Mouse (Mus musculus): ENCODE data around the gene 6430548M08Rik.

DNA sequence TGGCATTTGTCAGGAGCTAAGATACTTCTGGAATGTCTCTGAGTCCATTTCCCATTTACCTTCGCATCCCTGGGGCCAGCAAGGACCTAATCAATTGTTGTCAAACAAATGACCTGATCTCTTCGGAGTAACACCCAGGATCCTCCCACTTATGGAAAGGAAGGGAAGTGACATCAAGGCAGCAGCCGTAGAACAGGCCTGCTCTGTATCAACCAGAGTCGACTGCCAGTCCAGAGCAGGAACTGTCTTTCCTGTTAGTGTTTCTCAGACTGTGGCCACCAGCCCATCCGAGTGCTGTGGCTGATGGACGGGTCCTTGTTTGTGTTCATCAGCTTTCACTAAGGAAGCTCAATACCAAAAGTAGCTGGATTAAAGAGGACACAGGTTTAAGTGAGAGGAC lies 10.3 kb downstream of the 6430548M08Rik start:
- no peak for TF ChIP-seq CTCF (conservative IDR thresholded peaks at IDR 0.05; ENCODE audit: insufficient read depth, insufficient read length, low read depth, low read length)
- no peak for TF ChIP-seq POLR2A (IDR thresholded peaks at IDR 0.05; ENCODE audit: low read depth, low read length)
